ENCODE assay signal across 31 mouse cellular contexts in the genomic region with DNA sequence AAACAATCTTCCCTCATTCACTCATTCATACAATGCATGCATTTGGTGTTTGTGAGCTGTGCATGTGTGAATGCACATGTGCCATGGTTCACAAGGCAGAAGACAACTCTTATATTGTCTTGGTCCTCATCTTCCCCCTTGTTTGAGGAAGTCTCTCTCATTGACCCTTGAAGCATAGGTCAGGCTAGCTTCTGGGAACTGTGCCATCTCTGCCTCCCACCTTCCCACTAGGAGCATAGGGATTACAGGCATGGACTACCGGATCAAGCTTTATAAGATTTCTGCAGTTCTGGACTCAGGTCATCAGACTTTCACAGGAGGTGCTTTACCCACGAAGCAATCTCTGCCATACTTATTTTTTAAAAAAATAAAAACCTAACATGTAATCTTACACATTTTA. TPM values are rescaled to one million over a fixed set of nuclear protein-coding genes. Genes with fewer than 3 reads are reported as not detected.
DNase-seq lines count a peak whose midpoint lies in the region; ATAC-seq and TF ChIP-seq lines count a peak whose summit lies in the region.
"Had no signal": no experiment of that assay in that cellular context is flagged by ENCODE, and none has a peak within 500 bp of the region (broad histone marks: within the 10 kb centered on the region; RNA-seq: fewer than 3 reads in every experiment).

No protein-coding gene starts in this region.

- TF ChIP-seq POLR2A in lung, adult 2 months (IDR thresholded peaks at IDR 0.05; ENCODE audit: borderline replicate concordance, extremely low read depth, low read depth, low read length) = no peak

- no peak for TF ChIP-seq CTCF in lung, adult 2 months (IDR thresholded peaks at IDR 0.05; ENCODE audit: insufficient read depth, low read length)

- H3K4me2 ChIP-seq in kidney, embryonic 16.5 days (replicated peaks; ENCODE audit: low read depth, low read length) = no peak overlapping the region
- H3K4me2 ChIP-seq in lung, embryonic 16.5 days (ENCODE audit: low read depth, low read length) = no peak overlapping the region
- H3K4me2 ChIP-seq: forebrain, embryonic 13.5 days; heart, embryonic 13.5 days; hindbrain, embryonic 15.5 days; liver, embryonic 12.5 days; midbrain, embryonic 12.5 days; neural tube, embryonic 12.5 days had no signal

- peak; percentile 71 for DNase-seq in kidney, adult 11 months
- DNase-seq in lung, adult 2 months = no peak
- peak; percentile 76 for DNase-seq in kidney, postnatal 14 days
- DNase-seq in adrenal gland, postnatal 4 days (ENCODE audit: low spot score in 2 of 2) = no peak
- DNase-seq: adrenal gland, postnatal 25 days; cerebellum, adult 18-20 months; cerebellum, postnatal 14 days; gastrocnemius, postnatal 10 days; heart, postnatal 10 days; layer of hippocampus, postnatal 36 days; left cerebral cortex, postnatal 4 days; liver, postnatal 0 days; lung, postnatal 4 days; right cerebral cortex, postnatal 25 days; thymus, adult 18-20 months; thymus, postnatal 25 days had no signal

- H3K9ac ChIP-seq in kidney, embryonic 16.5 days (replicated peaks; ENCODE audit: low read length) = no peak overlapping the region
- H3K9ac ChIP-seq in lung, embryonic 16.5 days (ENCODE audit: low read length) = no peak overlapping the region
- H3K9ac ChIP-seq: forebrain, embryonic 13.5 days; heart, embryonic 13.5 days; hindbrain, embryonic 15.5 days; liver, embryonic 12.5 days; liver, postnatal 0 days; midbrain, embryonic 12.5 days; neural tube, embryonic 12.5 days had no signal

- H3K36me3 ChIP-seq in kidney, embryonic 16.5 days (ENCODE audit: insufficient read depth, low read length) = no peaks in the 10 kb centered on the region
- H3K36me3 ChIP-seq in lung, embryonic 16.5 days (ENCODE audit: control insufficient read depth, insufficient read depth, low read length) = no peaks in the 10 kb centered on the region
- H3K36me3 ChIP-seq: hindbrain, embryonic 15.5 days; midbrain, embryonic 12.5 days; neural tube, embryonic 12.5 days had no signal

- 37% methylated on average over 2 of the region's 2 CpGs for WGBS in kidney, embryonic 16.5 days
- WGBS in lung, embryonic 16.5 days = 53% methylated on average over 2 of the region's 2 CpGs
- WGBS in lung, adult 2 months = 48% methylated on average over 2 of the region's 2 CpGs

- H3K4me3 ChIP-seq in kidney, embryonic 16.5 days (ENCODE audit: low read length) = no peak overlapping the region
- H3K4me3 ChIP-seq in lung, embryonic 16.5 days (ENCODE audit: low read length) = no peak overlapping the region
- H3K4me3 ChIP-seq in lung, adult 2 months (replicated peaks; ENCODE audit: extremely low read depth, low read depth, low read length) = no peak overlapping the region
- H3K4me3 ChIP-seq: forebrain, embryonic 13.5 days; heart, embryonic 13.5 days; hindbrain, embryonic 15.5 days; liver, embryonic 12.5 days; megakaryocyte, embryonic 14.5 days; midbrain, embryonic 12.5 days; myocyte; neural tube, embryonic 12.5 days had no signal

- ATAC-seq in kidney, embryonic 16.5 days (ENCODE audit: low FRiP score, low TSS enrichment) = no peak
- no peak for ATAC-seq in lung, embryonic 16.5 days (ENCODE audit: low read depth)
- no peak for ATAC-seq in activated CD4-positive, CD25-positive, alpha-beta regulatory T cell, adult 4 months
- ATAC-seq: forebrain, embryonic 13.5 days; inflammation-experienced regulatory T-cells, adult 6 months; liver, embryonic 12.5 days; liver, postnatal 0 days had no signal

- no peaks in the 10 kb centered on the region; the same call in 1 of the 2 replicates for H3K27me3 ChIP-seq in kidney, embryonic 16.5 days (ENCODE audit: insufficient read depth, low read length)
- no peaks in the 10 kb centered on the region for H3K27me3 ChIP-seq in lung, embryonic 16.5 days (ENCODE audit: control insufficient read depth, insufficient read depth, low read depth, low read length)
- H3K27me3 ChIP-seq: heart, embryonic 13.5 days; hindbrain, embryonic 15.5 days had no signal

- no peak overlapping the region for H3K27ac ChIP-seq in kidney, embryonic 16.5 days (ENCODE audit: low read length)
- peak overlapping the region; percentile 96 for H3K27ac ChIP-seq in lung, embryonic 16.5 days (ENCODE audit: low read length)
- H3K27ac ChIP-seq: forebrain, embryonic 13.5 days; hindbrain, embryonic 15.5 days; liver, embryonic 12.5 days; midbrain, embryonic 12.5 days; neural tube, embryonic 12.5 days; stomach, postnatal 0 days had no signal

- no peaks in the 10 kb centered on the region for H3K9me3 ChIP-seq in kidney, embryonic 16.5 days (ENCODE audit: low read length)
- no peaks in the 10 kb centered on the region for H3K9me3 ChIP-seq in lung, embryonic 16.5 days (ENCODE audit: control insufficient read depth, low read length)
- H3K9me3 ChIP-seq: forebrain, embryonic 13.5 days; G1E; heart, embryonic 13.5 days; hindbrain, embryonic 15.5 days; liver, embryonic 12.5 days; megakaryocyte, embryonic 14.5 days; midbrain, embryonic 12.5 days; neural tube, embryonic 12.5 days had no signal

- peaks cover 35% of the 10 kb centered on the region for H3K4me1 ChIP-seq in kidney, embryonic 16.5 days (ENCODE audit: insufficient read depth, low read length)
- H3K4me1 ChIP-seq in lung, embryonic 16.5 days (replicated peaks; ENCODE audit: control insufficient read depth, insufficient read depth, low read length) = peaks cover 58% of the 10 kb centered on the region
- peaks cover 6% of the 10 kb centered on the region for H3K4me1 ChIP-seq in lung, adult 2 months (ENCODE audit: control insufficient read depth, insufficient read depth, low read length)

RNA-seq across cellular contexts. Expression of gene Fads3, which starts 3.8 kb away (rescaled TPM):
- 30.1 and 36.5 TPM in 2 replicates for polyA plus RNA-seq in kidney, embryonic 16.5 days (2015; fragmentation: Nextera tagmentation; extraction: Ambion mirVana)
- polyA plus RNA-seq in lung, embryonic 16.5 days (2015; fragmentation: Nextera tagmentation; extraction: Ambion mirVana) = 72.0 and 76.0 TPM in 2 replicates
- polyA plus RNA-seq in lung, adult 2 months (2012; rRNA removed) = 283 and 341 TPM in 2 replicates
- total RNA-seq in adrenal gland, postnatal 4 days (2021) = 10 to 100 TPM; 12.2 to 19.3 TPM
- polyA plus RNA-seq in activated CD4-positive, CD25-positive, alpha-beta regulatory T cell, adult 4 months (2017; shearing (Covaris generic)) = not detected
- polyA plus RNA-seq: inflammation-experienced regulatory T-cells, adult 6 months had no signal

RNA-seq across cellular contexts. Expression of gene Rab3il1, which starts 36.1 kb away (rescaled TPM):
- 32.0 and 34.6 TPM in 2 replicates for polyA plus RNA-seq in kidney, embryonic 16.5 days (2015; fragmentation: Nextera tagmentation; extraction: Ambion mirVana)
- polyA plus RNA-seq in lung, embryonic 16.5 days (2015; fragmentation: Nextera tagmentation; extraction: Ambion mirVana) = 30.3 and 33.0 TPM in 2 replicates
- polyA plus RNA-seq in lung, adult 2 months (2012; rRNA removed) = 10.5 and 13.8 TPM in 2 replicates
- total RNA-seq in adrenal gland, postnatal 4 days (2021) = 10 to 100 TPM; 21.8 to 23.9 TPM
- polyA plus RNA-seq in activated CD4-positive, CD25-positive, alpha-beta regulatory T cell, adult 4 months (2017; shearing (Covaris generic)) = 1 to 10 TPM in 1 of 2 experiments, not detected in 1; 1.2 TPM
- polyA plus RNA-seq: inflammation-experienced regulatory T-cells, adult 6 months had no signal

RNA-seq across cellular contexts. Expression of gene Best1, which starts 36.1 kb away (rescaled TPM):
- 1.4 and 1.9 TPM in 2 replicates for polyA plus RNA-seq in kidney, embryonic 16.5 days (2015; fragmentation: Nextera tagmentation; extraction: Ambion mirVana)
- 1.1 and 1.4 TPM in 2 replicates for polyA plus RNA-seq in lung, embryonic 16.5 days (2015; fragmentation: Nextera tagmentation; extraction: Ambion mirVana)
- 2.3 and 3.1 TPM in 2 replicates for polyA plus RNA-seq in lung, adult 2 months (2012; rRNA removed)
- total RNA-seq in adrenal gland, postnatal 4 days (2021) = 1 to 10 TPM in 1 of 2 experiments, under 1 TPM in 1; 0.71 to 2.2 TPM
- polyA plus RNA-seq in activated CD4-positive, CD25-positive, alpha-beta regulatory T cell, adult 4 months (2017; shearing (Covaris generic)) = not detected
- total RNA-seq: hematopoietic stem cell, adult 5-6 weeks had no signal

RNA-seq across cellular contexts. Expression of gene Fth1, which starts 57.1 kb away (rescaled TPM):
- 1,651 and 1,666 TPM in 2 replicates for polyA plus RNA-seq in kidney, embryonic 16.5 days (2015; fragmentation: Nextera tagmentation; extraction: Ambion mirVana)
- polyA plus RNA-seq in lung, embryonic 16.5 days (2015; fragmentation: Nextera tagmentation; extraction: Ambion mirVana) = 1,957 and 1,991 TPM in 2 replicates
- polyA plus RNA-seq in lung, adult 2 months (2012; rRNA removed) = 4,642 and 7,955 TPM in 2 replicates
- 1,000 to 10,000 TPM; 1,555 to 1,573 TPM for total RNA-seq in adrenal gland, postnatal 4 days (2021)
- polyA plus RNA-seq in activated CD4-positive, CD25-positive, alpha-beta regulatory T cell, adult 4 months (2017; shearing (Covaris generic)) = 1,000 to 10,000 TPM; 1,834 to 2,304 TPM

Comparison
In these comparisons a context has a peak if more than half of its experiments do, and no peak if none do; other contexts are left out.
1. DNase-seq: peak in kidney, adult 11 months (single experiment) and kidney, postnatal 14 days (single experiment); none in lung, adult 2 months (single experiment) and adrenal gland, postnatal 4 days (0 of 2).
2. RNA of gene Fads3, which starts 3.8 kb away (polyA plus RNA-seq): 283 to 341 TPM in lung, adult 2 months, 72.0 to 76.0 TPM in lung, embryonic 16.5 days and 30.1 to 36.5 TPM in kidney, embryonic 16.5 days; not detected in activated CD4-positive, CD25-positive, alpha-beta regulatory T cell, adult 4 months; every median in the first group is over 10 times any median in the second.